Mouse (Mus musculus) T-helper 1 cell (primary cell): ENCODE results near the gene Atp8a2.

Experiments
- in situ Hi-C: fragments of 300-600 bp; cut with MboI, MseI; formaldehyde crosslinking; loops from one replicate; pipeline ENCODE4 v1.15.1; 2025; ENCODE audit warnings: high pct_unique_total_duplicates

Gene Atp8a2

GRCm38 (mm10) chr14:60196884-60197283, at the start of gene Atp8a2:
TSS of gene Atp8a2 (minus strand) at chr14:60197179.
- in situ Hi-C loops = no loop called here

- in situ Hi-C loops = no loop called here
Measured at GRCm38 (mm10) chr14:60238551-60238950, 41.6 kb upstream of the Atp8a2 start.

GRCm38 (mm10) chr14:60219886-60220285, 22.9 kb upstream of the Atp8a2 start:
- in situ Hi-C loops = no loop called here

- in situ Hi-C loops = no loop called here
Measured at GRCm38 (mm10) chr14:60217616-60218015, 20.6 kb upstream of the Atp8a2 start.

GRCm38 (mm10) chr14:60216125-60216524, 19.1 kb upstream of the Atp8a2 start:
- in situ Hi-C loops = no loop called here

GRCm38 (mm10) chr14:60215000-60215399, 18.0 kb upstream of the Atp8a2 start:
- in situ Hi-C loops = no loop called here

- in situ Hi-C loops = no loop called here
Measured at GRCm38 (mm10) chr14:60214040-60214439, 17.1 kb upstream of the Atp8a2 start.

GRCm38 (mm10) chr14:60209166-60209565, 12.2 kb upstream of the Atp8a2 start:
- in situ Hi-C loops = no loop called here

- in situ Hi-C loops = no loop called here
Measured at GRCm38 (mm10) chr14:60204993-60205392, 8.0 kb upstream of the Atp8a2 start.

- in situ Hi-C loops = no loop called here
Measured at GRCm38 (mm10) chr14:60195999-60196398, 980 bp downstream of the Atp8a2 start.

- in situ Hi-C loops = no loop called here
Measured at GRCm38 (mm10) chr14:60194606-60195005, 2.4 kb downstream of the Atp8a2 start.

- in situ Hi-C loops = no loop called here
Measured at GRCm38 (mm10) chr14:60189771-60190170, 7.2 kb downstream of the Atp8a2 start.

GRCm38 (mm10) chr14:60188201-60188825, 8.7 kb downstream of the Atp8a2 start:
- in situ Hi-C loops = no loop called here

- in situ Hi-C loops = no loop called here
Measured at GRCm38 (mm10) chr14:60181306-60181705, 15.7 kb downstream of the Atp8a2 start.

GRCm38 (mm10) chr14:60178571-60178955, 18.4 kb downstream of the Atp8a2 start:
- in situ Hi-C loops = no loop called here

GRCm38 (mm10) chr14:60177614-60178570, 19.1 kb downstream of the Atp8a2 start:
- in situ Hi-C loops = no loop called here

GRCm38 (mm10) chr14:60176891-60177613, 19.9 kb downstream of the Atp8a2 start:
- in situ Hi-C loops = no loop called here

- in situ Hi-C loops = no loop called here
Measured at GRCm38 (mm10) chr14:60176469-60176890, 20.5 kb downstream of the Atp8a2 start.

- in situ Hi-C loops = no loop called here
Measured at GRCm38 (mm10) chr14:60172286-60173055, 24.5 kb downstream of the Atp8a2 start.

GRCm38 (mm10) chr14:60170845-60171610, 26.0 kb downstream of the Atp8a2 start:
- in situ Hi-C loops = no loop called here

- in situ Hi-C loops = no loop called here
Measured at GRCm38 (mm10) chr14:60163367-60163766, 33.6 kb downstream of the Atp8a2 start.
